Mouse (Mus musculus): ENCODE results near the gene Olfml3.

Olfml3 gene

GRCm38 (mm10) chr3:103743208-103743607 is 5.4 kb upstream of the Olfml3 start:
- no peak for DNase-seq (ENCODE audit: low read depth in 1 of 2, low spot score in 2 of 2)

DNA sequence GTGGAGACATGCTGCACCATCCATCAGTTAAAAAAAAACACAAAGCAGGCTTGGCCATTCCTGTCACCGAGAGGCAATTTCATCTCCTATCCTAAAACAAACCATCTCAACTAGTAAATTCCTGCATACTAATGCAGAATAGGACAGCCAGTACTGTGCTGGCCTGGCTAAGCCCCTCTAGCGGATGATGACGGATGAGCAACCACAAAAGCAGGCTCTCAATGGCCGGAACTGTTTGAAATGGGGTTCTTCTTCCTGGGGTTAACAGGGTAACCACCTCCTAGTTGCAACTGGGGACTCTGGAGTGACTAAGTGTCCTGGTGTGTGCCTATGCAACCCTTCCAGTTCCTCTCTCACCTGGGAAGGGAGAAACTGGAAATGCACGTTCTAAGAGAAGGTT is 2.5 kb upstream of the Olfml3 start:
- no peak for DNase-seq (ENCODE audit: low read depth in 1 of 2, low spot score in 2 of 2)

DNA sequence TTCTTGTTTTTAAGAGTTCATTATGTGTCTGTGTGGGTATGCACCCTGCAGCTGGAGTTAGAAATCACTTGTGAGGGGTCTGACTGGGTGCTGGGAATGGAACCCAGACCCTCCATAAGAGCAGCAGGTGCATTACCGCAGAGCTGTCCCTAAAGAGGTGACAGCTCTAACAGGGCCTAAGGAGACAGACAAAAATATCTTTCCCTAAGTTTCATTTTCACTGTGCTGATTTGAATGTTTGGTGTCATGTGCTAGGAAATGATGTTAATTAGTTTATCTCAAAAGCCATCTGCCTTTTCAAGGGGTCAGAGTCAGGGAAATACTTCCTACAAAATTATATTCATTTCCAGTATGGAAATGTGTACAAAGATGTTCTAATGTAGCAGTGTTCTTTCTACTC is 1.5 kb upstream of the Olfml3 start, which contains the start of gene Gm10964:
Gm10964 (plus strand) TSS at position 38 of the 400 bp plus-strand sequence.
- DNase-seq (ENCODE audit: low read depth in 1 of 2, low spot score in 2 of 2): no peak

- DNase-seq (ENCODE audit: low read depth in 1 of 2, low spot score in 2 of 2): no peak
Measured at GRCm38 (mm10) chr3:103737061-103737754, 593 bp downstream of the Olfml3 start.

DNA sequence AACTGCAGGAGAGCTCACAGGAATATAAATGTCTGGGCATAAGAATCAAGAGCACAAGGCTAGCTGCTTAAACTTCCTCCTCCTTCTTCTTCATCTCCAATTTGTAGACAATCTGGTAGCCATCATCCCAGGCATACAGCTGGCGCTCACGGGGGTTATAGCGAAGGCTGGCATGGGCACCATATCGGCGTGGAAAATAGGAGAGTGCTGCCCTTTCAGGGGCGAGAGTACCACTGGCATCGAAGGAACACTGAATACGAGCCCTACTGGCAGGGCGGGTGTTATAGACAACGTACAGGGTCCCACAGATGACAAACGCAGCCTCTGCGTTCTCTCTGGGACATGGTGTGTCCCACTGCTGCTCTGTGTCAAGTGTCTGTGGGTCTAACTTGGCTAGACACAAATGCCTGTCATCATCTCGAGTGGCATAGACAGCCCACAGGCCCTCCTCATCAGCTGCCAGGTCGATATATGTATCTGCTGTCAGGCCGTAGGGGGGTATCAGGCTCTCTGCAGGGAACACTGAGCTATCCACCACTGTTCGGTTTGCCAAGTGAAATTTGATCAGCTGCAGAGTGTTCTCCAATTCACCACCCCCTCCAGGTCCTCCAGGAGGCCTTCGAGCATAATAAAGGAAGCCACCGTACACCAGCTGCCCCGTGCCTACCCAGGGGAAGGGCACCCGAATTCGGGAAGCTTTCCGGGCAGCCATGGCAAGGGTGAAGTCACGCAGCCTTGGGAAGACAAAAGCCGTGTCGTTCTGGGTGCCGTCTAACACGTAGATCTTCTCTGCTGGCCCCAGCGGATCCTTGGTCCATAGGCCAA is 1.8 kb downstream of the Olfml3 start:
- no peak for DNase-seq (ENCODE audit: low read depth in 1 of 2, low spot score in 2 of 2)

- no peak for DNase-seq (ENCODE audit: low read depth in 1 of 2, low spot score in 2 of 2)
Measured at GRCm38 (mm10) chr3:103734696-103735519, 2.9 kb downstream of the Olfml3 start.

DNA sequence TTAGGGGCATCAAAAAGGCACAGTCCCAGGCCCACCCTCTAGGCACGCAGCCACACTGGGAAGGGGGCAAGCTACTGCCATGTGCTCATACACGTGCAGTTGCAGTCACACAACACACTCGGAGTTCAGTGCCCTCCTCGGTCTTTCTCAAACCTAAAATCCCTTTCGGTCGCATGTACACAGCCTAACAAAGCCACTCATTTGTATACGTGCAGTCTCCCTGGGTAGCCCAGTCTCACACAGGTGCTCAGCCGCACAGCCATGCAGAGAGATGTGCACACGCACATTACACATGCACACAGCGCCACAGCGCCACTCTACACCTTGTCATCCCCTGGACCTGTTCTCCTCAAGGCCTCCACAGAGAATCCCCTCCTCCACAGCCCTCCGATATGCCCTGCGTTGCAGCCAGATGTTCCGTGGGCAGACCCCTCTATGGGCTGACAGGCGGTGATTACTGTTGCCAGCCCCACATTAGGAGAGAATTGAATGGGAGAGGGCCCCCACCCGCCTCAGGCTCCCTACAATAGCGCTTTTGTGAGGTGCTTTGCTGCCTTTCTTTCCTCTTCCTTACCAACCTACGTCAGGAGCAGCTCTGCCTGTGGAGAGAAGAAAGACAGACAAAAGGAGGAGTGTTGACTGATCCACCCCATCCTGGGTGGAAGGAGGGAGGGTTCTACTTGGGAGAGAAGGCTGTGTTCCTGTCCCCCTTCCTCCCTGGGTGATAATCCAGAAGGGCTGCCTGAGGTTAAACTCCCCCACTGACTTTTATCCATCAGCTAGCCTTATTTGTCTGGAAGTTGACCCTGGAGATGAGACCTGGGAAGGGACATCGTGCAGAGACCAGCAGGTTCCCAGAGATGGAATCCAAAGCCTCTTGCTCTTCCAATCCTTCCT is 3.8 kb downstream of the Olfml3 start:
- DNase-seq (ENCODE audit: low read depth in 1 of 2, low spot score in 2 of 2): no peak

DNA sequence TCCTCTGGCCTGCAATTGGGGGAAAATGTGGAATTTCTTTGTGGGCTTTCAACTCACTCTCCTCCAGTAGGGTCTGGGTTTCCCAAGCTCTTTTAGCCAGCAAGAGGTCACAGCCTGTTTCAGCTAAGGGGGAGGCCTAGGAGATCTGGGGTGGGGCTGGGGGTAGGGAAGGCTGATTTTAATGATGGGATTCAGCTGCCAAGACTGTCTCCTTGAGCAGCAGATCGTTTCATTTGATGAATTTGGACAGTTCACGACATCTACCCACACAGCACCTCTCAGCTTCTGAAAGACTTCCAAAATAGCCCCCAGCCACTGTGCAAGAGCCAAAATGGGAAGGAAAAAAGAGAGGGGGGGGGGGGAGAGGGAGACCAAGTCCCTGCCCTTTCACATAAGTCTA is 4.6 kb downstream of the Olfml3 start:
- no peak for DNase-seq (ENCODE audit: low read depth in 1 of 2, low spot score in 2 of 2)

GRCm38 (mm10) chr3:103732116-103732515 is 5.7 kb downstream of the Olfml3 start:
- DNase-seq (ENCODE audit: low read depth in 1 of 2, low spot score in 2 of 2): no peak

DNA sequence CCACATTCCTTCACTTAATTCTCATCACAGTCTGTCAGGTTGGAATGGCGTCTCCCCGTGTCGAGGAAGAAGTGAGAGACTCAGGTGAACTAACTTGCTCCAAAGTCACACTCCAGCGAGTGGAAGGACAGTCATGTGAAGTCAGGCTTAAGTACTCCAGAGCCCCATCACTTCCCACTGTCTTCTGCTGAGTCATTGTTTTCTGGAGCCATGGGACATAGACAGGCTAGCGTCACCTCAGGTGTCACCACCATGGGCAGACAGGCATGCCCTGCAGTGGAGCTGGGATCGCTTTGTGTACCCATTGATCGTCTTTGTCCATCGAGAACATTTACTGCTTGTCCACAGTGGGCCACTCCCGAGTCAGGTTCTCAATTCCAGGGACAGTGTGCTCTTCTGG is 8.0 kb downstream of the Olfml3 start:
- DNase-seq (ENCODE audit: low read depth in 1 of 2, low spot score in 2 of 2): no peak

- DNase-seq (ENCODE audit: low read depth in 1 of 2, low spot score in 2 of 2): peak; percentile 29 to 39
Measured at GRCm38 (mm10) chr3:103727813-103728326, 9.9 kb downstream of the Olfml3 start.

DNA sequence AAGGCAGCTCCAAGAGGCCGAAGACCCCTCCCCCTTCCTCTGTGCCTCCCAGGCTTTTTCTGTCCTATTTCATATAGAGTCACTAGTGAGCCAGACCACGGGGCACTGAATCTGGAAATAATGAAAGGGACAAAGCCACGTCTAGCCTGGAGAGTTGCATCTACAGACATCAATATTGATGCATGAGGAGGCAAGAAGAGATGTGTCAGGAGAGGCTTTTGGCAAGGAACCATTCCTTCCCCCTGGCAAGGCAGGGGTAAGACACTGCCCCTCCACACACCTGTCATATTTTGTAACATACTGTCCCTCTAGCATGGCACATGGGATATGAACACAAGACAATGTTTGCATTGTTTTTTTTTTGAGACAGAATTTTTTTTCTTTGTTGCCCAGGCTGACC is 11.2 kb downstream of the Olfml3 start:
- DNase-seq (ENCODE audit: low read depth in 1 of 2, low spot score in 2 of 2): no peak

- no peak for DNase-seq (ENCODE audit: low read depth in 1 of 2, low spot score in 2 of 2)
Measured at GRCm38 (mm10) chr3:103724137-103724536, 13.7 kb downstream of the Olfml3 start.

DNA sequence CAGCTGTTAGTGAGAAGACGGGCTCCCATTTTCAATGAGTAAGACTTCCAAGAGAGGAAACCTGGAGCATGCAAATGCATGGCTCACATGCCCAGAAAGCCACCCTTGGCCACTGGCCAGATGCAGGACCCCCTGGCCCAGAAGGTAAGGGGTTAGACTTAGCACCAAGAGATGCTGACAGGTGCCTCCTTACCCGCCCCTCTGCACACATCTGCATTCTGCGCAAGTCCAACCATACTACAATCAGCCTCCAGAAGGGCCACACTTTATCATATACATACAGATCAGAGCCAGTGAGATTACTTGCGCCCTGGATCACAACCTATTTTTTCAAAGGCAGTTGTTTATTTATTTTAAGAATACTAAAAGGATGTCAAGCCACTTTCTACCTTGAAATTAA is 19.1 kb downstream of the Olfml3 start:
- DNase-seq (ENCODE audit: low read depth in 1 of 2, low spot score in 2 of 2): no peak

GRCm38 (mm10) chr3:103716774-103717760 is 20.7 kb downstream of the Olfml3 start:
- DNase-seq (ENCODE audit: low read depth in 1 of 2, low spot score in 2 of 2): no peak

DNA sequence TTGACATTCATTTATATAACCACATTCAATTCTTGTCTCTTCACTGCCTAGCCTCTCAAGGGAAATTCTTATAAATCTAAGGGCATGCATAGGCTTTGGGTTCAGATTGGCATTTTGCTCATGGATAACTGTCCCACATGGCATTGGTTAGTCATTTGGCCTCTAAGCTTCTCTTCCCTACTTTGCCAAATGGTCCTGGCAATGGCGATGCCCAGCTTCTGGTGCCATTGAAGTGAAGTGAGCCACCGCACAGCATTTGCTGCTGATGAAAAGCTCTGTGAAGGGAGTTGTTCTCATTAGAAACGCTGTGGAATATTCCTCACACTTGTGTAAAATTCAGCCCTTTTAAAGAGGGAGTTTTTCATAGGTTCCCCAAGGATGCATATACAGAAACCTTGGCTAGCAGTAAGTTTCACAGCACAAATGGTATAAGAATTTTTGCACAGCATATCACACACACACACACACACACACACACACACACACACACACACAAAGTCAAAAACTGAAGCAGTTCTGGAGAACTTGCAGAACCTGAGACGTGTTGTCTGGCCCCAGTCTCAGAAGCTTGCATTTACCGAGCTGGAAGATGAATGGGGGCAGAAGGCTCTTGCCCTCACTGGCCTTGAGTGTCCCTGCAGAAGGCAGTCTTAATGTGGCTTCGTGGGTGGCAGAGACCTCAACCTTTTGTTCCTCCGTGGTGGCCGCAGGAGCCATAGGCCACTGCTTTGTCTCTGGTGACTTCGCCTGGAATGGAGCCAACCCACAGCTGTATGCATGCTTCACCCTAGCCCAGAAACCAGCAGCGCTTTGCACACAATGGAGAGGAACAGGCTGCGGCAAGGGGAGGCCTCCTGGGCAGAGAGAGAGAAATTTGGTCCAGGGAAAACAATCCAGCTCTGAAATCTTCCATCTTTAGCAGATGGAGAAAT is 21.8 kb downstream of the Olfml3 start:
- DNase-seq (ENCODE audit: low read depth in 1 of 2, low spot score in 2 of 2): no peak

DNA sequence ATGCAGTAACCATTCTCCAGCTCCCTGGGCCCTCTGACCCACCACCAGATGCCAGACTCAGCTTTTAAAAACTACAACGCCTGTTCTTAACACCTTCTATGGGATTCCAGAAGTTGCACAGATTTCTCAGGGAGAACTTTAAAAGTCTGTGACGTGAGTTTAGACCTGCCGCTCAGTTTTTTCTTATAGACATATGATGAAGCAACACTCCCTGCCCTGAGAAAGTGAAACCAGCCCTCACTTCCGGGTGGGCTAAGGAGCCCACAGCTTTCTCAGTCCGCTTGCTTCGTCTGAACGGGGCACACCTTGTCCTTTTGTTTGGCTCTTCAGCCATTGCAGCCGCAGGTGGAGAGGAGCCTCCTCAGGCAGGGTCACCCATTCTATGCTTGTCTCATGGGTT is 22.9 kb downstream of the Olfml3 start:
- DNase-seq (ENCODE audit: low read depth in 1 of 2, low spot score in 2 of 2): no peak

GRCm38 (mm10) chr3:103714236-103714875 is 23.4 kb downstream of the Olfml3 start:
- no peak for DNase-seq (ENCODE audit: low read depth in 1 of 2, low spot score in 2 of 2)
